Mouse (Mus musculus): ENCODE data around the gene Arhgap32.

Gene Arhgap32

DNA sequence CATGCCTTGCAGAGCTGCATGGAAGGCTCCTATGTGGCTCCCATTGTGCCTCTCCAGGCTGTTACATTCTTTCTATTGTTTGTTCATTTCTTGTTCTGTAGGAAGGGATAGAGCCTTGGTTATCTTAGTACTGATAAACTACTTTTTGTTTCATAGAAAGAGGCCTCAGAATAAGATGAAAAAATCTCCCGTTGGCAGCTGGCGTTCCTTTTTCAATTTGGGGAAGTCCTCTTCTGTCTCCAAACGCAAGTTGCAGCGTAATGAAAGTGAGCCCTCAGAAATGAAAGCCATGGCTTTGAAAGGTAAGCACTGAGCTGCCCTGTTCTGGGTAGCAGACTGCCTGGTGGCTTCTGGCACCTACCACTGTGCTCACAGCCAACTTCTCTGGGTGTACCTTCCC, 134.6 kb downstream of the Arhgap32 start:
- no peak for DNase-seq (ENCODE audit: low read depth, low spot score)

- no peak for DNase-seq (ENCODE audit: low read depth, low spot score)
Measured at GRCm38 (mm10) chr9:32253721-32254120, 137.8 kb downstream of the Arhgap32 start.

DNA sequence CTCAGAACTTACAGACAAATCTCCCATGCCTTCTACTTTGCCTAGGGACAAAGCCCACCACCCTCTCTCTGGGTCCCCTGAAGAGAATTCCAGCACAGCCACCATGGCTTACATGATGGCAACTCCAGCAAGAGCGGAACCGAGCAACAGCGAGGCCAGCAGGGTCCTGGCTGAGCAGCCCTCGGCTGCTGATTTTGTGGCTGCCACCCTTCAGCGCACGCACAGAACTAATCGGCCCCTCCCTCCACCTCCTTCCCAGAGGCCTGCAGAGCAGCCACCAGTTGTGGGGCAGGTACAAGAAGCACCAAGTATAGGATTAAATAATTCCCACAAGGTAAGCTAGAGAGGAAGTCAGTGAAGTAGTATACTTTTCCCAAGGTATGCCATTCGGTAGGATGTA, 141.4 kb downstream of the Arhgap32 start:
- no peak for DNase-seq (ENCODE audit: low read depth, low spot score)

DNA sequence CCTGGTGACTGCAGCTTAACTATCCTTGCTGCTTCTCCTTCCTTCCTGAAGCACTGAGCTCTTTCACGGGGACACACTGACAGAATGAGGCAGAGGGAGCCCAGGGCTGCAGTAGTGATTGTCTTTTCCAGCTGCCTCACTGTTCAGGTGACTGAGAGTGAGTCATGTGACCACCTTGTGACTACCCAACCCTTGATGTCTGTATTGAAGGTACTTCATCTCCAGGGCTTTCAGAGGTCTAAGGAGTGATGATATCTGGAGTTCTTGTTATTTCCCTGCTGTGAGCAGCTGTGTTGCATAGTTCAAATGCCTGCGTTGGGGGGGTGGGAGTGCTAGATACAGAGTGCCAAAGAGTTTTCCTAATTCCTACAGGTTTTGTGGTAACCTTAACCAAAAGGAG, 141.9 kb downstream of the Arhgap32 start:
- no peak for DNase-seq (ENCODE audit: low read depth, low spot score)

GRCm38 (mm10) chr9:32271896-32272444, 156.0 kb downstream of the Arhgap32 start:
- peak; percentile 84 for DNase-seq (ENCODE audit: low read depth, low spot score)

DNA sequence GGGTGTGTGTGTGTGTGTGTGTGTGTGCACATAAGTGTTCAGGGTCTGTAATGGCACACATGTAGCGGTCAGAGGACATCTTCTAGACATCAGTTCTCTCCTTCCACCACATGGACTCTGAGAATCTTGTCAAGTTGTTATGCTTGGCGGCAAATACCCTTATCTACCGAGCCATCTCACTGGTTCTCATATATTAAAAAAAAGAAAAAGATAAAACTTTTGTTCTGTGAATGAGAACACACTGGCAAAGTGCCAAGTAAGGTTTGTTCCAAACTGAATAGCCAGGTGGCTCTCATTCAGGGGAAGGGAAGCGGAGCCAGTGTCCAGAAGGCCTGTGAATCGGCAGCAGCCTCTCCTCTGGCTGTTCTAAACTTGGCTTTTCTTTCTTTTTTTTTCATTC, 162.1 kb downstream of the Arhgap32 start:
- no peak for DNase-seq (ENCODE audit: low read depth, low spot score)

DNA sequence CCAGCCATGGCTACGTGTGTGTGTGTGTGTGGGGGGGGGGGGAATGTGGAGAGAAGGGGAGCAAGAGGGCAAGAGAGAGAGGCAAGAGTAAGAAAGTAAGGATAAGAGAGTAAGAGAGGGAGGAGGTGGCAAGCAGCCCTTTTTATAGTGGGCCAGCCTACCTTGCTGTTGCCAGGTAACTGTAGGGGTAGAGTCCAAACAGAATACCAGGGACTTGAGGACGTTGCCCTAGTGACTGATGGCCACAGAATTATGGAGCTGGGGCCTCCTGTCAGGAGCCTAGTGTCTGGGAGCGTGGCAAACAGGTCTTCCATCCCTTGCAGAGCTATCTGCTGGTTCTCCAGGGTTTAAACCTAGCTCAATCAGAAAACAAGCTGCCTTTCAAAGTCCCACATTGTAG, 163.9 kb downstream of the Arhgap32 start:
- no peak for DNase-seq (ENCODE audit: low read depth, low spot score)

DNA sequence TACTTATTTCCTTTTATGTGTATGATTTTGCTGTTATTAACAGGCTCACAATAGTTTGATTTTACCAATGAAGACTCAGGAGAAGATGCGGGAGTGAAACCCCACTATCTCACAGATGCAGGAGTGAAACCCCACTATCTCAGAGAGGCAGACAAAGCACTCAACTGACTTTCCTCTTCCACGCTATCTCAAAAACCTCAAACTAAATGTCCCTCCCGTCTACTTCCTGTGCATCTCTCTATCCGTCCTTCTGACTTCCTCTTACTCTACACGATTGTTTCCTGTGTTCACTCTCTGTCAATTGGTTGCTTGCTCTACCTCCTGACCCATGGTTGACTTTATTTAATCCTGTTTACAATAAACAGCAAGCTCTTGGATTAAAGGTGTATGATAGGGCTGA, 164.5 kb downstream of the Arhgap32 start:
- DNase-seq (ENCODE audit: low read depth, low spot score), result no peak

GRCm38 (mm10) chr9:32283591-32283990, 167.7 kb downstream of the Arhgap32 start:
- no peak for DNase-seq (ENCODE audit: low read depth, low spot score)

- no peak for DNase-seq (ENCODE audit: low read depth, low spot score)
Measured at GRCm38 (mm10) chr9:32291618-32292017, 175.7 kb downstream of the Arhgap32 start.

DNA sequence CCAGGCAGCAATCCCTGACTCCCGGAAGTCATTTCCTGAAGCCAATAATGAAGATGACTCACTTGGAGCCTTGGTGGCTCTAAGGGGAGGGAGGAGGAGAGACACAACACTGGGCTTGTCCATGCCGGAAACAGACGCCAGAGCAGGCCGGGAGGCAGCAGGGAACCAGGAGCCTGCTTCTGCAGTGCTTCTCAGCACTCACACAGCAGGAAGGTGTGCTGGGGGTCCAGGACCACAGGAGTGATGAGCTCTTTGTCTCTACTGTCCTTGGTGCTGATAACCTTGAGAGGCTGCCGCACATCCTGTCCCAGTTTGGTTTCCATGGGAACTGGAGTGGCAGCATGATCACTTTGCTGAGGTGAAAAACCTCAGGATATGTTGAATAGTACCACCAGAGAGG, 176.8 kb downstream of the Arhgap32 start:
- peak; percentile 24 for DNase-seq (ENCODE audit: low read depth, low spot score)

GRCm38 (mm10) chr9:32295061-32295800, 179.3 kb downstream of the Arhgap32 start:
- no peak for DNase-seq (ENCODE audit: low read depth, low spot score)

- peak; percentile 49 for DNase-seq (ENCODE audit: low read depth, low spot score)
Measured at GRCm38 (mm10) chr9:32302501-32303150, 186.7 kb downstream of the Arhgap32 start.

GRCm38 (mm10) chr9:32311786-32312185, 195.8 kb downstream of the Arhgap32 start:
- DNase-seq (ENCODE audit: low read depth, low spot score), result peak; percentile 46

DNA sequence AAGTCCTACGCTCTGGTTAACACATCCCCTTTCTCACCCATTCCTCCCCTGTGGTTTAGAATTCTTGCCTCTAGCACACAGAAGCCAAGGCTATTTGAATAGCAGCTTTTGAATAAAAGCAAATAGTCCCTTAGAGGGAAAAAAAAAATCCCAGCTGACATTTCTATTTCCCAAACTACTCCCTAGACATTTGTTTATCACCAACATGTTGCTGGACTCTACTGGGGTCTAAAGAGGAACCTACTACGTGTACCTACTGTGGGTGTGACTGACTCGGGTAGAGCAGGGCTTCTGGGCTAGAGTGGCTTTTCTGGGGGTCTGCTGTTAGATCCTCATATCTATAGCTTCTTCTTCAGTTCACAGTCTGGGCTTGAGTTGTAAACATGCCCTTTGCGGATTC, 196.3 kb downstream of the Arhgap32 start:
- no peak for DNase-seq (ENCODE audit: low read depth, low spot score)

DNA sequence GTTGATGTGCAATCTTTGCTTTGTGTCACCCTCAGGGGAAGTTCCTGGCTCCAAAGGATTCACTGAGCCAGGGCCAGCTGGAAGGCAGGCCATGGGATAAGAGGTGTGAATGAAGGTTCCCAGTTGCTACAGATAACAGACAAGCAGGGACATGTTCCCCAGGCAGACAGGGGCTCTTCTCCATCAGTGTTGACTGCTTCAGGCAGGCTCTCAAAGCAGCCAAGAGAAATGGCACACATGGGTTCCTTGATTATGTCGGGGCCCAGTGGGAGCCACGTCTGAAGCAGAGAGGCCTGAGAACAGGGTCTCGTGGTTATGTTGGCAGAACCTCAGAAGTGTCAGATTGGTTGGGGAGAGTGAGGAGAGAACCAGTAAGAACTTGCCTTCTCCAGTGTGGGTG, 198.1 kb downstream of the Arhgap32 start:
- DNase-seq (ENCODE audit: low read depth, low spot score), result no peak

GRCm38 (mm10) chr9:32315999-32316398, 200.1 kb downstream of the Arhgap32 start:
- DNase-seq (ENCODE audit: low read depth, low spot score), result no peak
